Mouse (Mus musculus): ENCODE results near the gene Stum.
"Not testable (repeated sequence)": the region's sequence is repeated elsewhere in the genome, so short reads cannot be mapped to it uniquely, and the experiment has no call there.

Stum gene

GRCm38 (mm10) chr1:180483399-180484291, at the start of gene Stum:
Gene Stum (minus strand): TSS chr1:180483504.
- DNase-seq (ENCODE audit: low spot score), result peak; percentile 81

- DNase-seq (ENCODE audit: low spot score), result no peak
Measured at GRCm38 (mm10) chr1:180532671-180533070, 49.4 kb upstream of the Stum start.

GRCm38 (mm10) chr1:180530457-180531263, 47.4 kb upstream of the Stum start:
- no peak for DNase-seq (ENCODE audit: low spot score)

DNA sequence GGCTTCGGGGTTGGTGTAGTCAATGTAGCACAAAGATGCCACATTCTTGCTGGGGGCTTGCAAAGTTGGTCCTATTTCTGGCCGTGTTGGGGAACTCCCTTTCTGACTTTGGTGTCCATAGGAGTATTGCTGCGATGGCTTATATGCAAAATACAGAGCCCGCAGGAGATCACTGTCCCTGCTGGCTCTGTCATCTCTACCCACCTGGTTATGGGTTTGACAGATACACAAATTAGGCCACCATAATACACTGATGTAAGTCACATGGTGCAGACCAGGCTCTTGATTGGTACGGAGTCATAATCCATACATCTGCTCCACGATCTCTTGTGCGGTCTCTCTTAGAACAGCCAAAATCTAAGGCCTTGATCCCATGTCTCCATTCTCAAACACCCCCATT, 46.5 kb upstream of the Stum start:
- no peak for DNase-seq (ENCODE audit: low spot score)

- no peak for DNase-seq (ENCODE audit: low spot score)
Measured at GRCm38 (mm10) chr1:180525301-180525700, 42.0 kb upstream of the Stum start.

DNA sequence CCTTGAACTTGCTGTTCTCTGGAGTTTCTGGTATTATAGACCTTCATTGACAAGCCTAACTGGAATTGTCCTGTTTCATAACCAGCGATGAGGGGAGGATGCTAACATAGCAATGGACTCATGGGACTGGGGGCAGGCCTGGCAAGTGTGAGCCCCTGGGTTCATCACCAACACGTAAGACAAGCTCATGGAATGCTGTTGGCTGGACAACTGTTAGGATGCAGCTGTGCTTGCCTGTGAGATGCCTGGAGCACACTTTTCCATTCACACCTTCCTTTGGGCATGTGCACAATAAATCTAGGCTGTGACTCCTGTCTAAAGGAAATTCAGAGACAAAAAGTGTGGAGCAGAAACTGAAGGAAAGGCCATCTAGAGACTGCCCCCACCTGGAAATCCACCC, 40.0 kb upstream of the Stum start:
- no peak for DNase-seq (ENCODE audit: low spot score)

GRCm38 (mm10) chr1:180520190-180520589, 36.9 kb upstream of the Stum start:
- no peak for DNase-seq (ENCODE audit: low spot score)

DNA sequence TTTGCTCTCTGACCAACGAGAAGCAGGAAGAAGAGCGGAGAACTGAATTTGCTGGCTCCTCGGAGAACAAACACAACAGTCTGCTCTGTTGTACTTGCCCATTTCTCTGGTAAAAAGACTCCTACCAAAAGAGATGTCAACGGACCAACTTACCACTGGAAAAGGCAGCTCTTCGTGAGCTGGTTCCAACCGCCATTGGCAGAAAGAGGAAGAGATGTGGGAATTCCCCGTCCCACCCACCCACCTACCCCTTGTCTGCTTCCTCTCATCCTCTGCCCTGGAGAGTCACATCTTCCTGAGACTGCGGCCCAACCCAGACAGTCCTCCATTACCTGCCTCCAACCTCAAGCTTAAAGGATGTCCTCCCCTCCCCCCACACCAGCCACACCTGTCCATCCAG, 36.2 kb upstream of the Stum start:
- no peak for DNase-seq (ENCODE audit: low spot score)

GRCm38 (mm10) chr1:180518899-180519298, 35.6 kb upstream of the Stum start:
- not testable (repeated sequence) for DNase-seq (ENCODE audit: low spot score)

DNA sequence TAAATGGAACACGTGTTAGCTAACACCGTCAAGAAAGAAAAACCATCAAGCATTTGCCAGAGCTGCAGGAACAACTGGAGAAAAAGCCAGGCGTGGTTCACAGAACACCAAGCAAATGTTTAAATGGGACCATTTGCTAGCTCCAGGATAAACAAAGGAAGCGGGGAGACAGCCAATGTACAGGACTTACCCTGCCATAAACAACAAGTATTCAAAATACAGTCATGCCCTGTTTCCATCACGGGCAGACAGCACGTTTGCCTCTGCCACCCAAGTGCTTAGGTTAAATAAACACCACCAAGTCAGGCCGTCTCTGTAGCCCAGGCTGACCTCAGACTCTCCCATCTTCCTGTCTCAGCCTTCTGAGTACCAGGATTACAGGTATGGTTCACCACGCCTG, 35.1 kb upstream of the Stum start:
- no peak for DNase-seq (ENCODE audit: low spot score)

DNA sequence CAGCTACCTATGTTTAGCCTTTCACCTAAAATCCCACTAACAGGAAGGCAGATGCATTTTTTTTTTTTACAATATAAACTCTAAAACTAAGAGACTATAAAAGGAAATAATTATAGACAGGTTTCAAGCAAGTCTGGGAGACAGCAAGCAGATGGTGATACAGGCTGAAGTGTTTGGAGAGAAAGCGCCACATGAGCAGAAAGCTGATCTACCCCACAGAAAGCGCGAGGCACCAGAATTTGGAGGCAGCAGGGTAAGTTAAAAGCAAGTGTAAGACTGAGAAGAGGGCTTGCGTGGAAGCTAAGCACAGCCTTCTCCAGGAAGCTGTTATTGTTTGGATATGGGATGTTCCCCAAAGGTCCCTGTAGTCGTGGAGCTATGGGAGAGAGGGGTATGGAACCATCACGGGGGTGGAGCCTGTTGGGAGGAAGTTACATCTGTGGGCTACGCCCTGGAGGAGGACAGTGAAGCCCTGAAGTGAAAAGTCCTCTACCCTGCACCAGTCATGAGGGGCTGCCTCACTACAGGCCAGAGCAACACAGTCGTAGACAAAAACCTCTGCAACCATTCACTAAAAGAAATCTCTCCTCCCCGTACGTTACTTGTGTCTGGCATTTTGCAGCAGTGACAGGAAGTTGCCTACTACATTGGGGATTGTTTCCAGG, 34.2 kb upstream of the Stum start:
- no peak for DNase-seq (ENCODE audit: low spot score)

- no peak for DNase-seq (ENCODE audit: low spot score)
Measured at GRCm38 (mm10) chr1:180514077-180514476, 30.8 kb upstream of the Stum start.

- DNase-seq (ENCODE audit: low spot score), result peak; percentile 38
Measured at GRCm38 (mm10) chr1:180510879-180511278, 27.6 kb upstream of the Stum start.

GRCm38 (mm10) chr1:180510442-180510841, 27.1 kb upstream of the Stum start:
- DNase-seq (ENCODE audit: low spot score), result peak; percentile 18

GRCm38 (mm10) chr1:180508662-180509061, 25.4 kb upstream of the Stum start:
- DNase-seq (ENCODE audit: low spot score), result no peak

DNA sequence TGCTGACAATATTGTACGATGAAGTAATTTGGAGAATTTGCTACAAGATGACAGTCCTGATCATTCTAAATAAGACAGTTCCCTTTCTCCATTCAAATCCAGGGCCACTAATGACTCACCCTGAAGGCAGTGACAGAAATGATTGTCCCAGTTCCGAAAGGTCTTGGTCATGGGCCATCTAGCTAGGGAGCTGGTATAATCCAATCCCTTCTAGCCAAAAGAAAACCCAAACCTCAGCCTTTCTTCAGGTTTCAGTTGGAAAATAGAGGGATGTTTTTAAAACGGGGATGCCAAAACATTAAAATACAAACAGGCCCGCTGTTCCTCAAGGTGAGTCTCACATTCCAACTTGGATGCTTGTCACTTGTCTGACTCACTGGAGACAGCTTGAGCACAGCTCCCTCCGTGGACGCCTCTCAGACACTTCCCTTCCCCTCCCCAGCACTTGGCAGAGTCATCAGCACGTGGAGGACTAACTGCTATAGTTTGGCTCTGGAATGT, 24.0 kb upstream of the Stum start:
- no peak for DNase-seq (ENCODE audit: low spot score)

GRCm38 (mm10) chr1:180506341-180506740, 23.0 kb upstream of the Stum start:
- DNase-seq (ENCODE audit: low spot score), result no peak

GRCm38 (mm10) chr1:180504899-180505298, 21.6 kb upstream of the Stum start:
- DNase-seq (ENCODE audit: low spot score), result no peak

DNA sequence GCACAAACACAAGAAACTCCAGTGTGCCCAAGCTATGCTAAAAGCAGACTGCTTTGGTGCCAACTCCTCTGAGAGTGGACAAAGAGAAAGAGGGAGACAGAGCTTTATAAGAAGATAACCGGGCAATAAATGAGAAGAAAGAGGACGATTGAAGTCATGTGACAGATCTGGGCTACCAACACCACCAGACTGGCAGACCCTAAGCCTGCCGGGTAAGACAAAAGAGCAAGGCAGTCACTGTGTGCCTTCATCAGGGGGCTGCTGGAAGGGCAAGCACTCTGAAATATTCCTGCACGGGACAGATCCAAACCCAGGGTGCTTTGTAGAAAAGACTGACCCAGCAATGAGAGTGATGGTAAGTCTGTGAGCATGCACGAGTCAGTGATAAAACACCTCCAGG, 20.2 kb upstream of the Stum start:
- no peak for DNase-seq (ENCODE audit: low spot score)

- no peak for DNase-seq (ENCODE audit: low spot score)
Measured at GRCm38 (mm10) chr1:180502566-180502965, 19.3 kb upstream of the Stum start.

DNA sequence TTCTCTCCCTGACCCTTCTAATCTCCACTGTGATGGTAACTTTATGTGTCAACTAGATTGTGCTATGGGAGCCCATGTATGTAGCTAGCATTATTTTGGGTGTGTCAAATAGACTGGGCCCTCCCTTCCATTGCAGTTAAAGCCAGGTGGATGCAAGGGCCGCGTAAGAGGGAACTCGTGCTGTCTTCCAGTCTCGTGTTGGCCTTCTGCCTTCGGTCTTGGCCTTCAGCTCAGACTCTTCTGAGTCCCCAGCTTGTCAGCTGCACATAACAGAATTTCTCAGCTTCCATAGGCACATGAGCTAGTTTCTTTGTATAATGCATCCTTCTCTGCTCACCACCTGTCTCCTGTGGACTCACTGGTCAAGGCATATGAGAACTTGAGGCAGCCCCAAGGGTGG, 17.3 kb upstream of the Stum start:
- no peak for DNase-seq (ENCODE audit: low spot score)

DNA sequence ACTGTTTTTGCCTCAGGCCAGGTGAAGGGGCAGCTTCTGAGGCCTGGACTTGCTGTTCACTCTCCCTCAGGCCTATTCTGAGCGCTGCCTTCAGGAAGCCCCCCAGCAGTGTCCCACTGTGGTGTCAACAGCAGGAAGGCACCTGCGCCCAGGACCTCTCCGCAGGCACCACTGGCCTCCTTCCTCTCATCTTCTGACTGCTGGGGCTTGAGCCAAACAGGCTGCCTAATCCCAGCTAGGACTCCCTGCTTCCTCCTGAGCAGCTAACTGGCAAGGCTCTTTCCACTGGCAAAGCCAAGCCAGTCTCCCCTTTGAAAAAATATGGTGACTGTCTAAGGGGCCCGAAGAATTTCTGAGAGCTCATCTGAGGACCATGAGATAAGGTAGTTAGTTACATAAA, 16.9 kb upstream of the Stum start:
- no peak for DNase-seq (ENCODE audit: low spot score)

Data from embryo, embryonic 10.5 days (tissue).